Mouse (Mus musculus): ENCODE data around the gene Ak2.

DNA sequence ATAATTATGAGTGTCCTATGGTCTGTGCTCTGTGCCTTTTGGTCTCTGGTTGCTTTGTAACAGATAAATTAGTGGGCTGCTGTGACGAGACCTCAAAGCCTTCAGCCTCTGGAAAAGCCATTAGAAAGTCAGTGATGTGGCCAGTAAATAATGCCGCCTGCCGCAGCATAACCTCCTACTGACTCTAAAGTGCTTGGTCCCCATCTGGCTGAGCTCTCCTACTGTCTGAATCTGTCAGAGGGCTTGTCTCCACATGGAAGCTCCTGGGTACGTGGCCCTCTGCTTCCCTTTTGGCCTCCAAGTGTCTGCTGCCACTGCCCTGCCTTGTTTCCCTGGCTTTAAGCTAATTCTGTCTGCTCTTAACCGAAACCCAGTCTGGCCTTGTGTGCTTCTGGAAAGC, 17.8 kb downstream of the Ak2 start:
- TF ChIP-seq CTCF (IDR thresholded peaks at IDR 0.05; ENCODE audit: low read depth), result no peak
- no peak for TF ChIP-seq EP300 (IDR thresholded peaks at IDR 0.05; ENCODE audit: low read depth)
